Mouse (Mus musculus) megakaryocyte, embryonic 14.5 days (primary cell): ENCODE data around the gene Trio.

Source experiments
- FLI1 ChIP-seq: IDR thresholded peaks from 2 replicates; pipeline ENCODE4 v1.6.1; 2012; ENCODE audit warnings: low read length, inconsistent platforms, mixed read lengths
- GATA1 ChIP-seq: IDR thresholded peaks from 3 replicates; pipeline ENCODE4 v1.6.1; 2012; ENCODE audit warnings: mixed read lengths, low read length, inconsistent platforms, borderline replicate concordance

GRCm38 (mm10) chr15:27976950-27977349 lies 48.7 kb downstream of the Trio start:
- TF ChIP-seq GATA1 (no peak), FLI1 (no peak)
